Mouse (Mus musculus) kidney, adult 8-10 months (tissue): Measurements from ENCODE around the gene Pard3b.

Source experiments
- DNase-seq, 2 experiments: peaks; one replicate each; pipeline ENCODE4 v3.0.0; 2022

Gene Pard3b

GRCm38 (mm10) chr1:62518621-62519213 lies 880.1 kb downstream of the Pard3b start:
- DNase-seq = no peak

- DNase-seq = no peak
Measured at GRCm38 (mm10) chr1:62521368-62521767, 882.7 kb downstream of the Pard3b start.

- DNase-seq = peak in 1 of 2 experiments; percentile 6
Measured at GRCm38 (mm10) chr1:62522761-62523160, 884.1 kb downstream of the Pard3b start.

- DNase-seq = no peak
Measured at GRCm38 (mm10) chr1:62527788-62528187, 889.2 kb downstream of the Pard3b start.

- no peak for DNase-seq
Measured at GRCm38 (mm10) chr1:62529941-62530340, 891.3 kb downstream of the Pard3b start.

- no peak for DNase-seq
Measured at GRCm38 (mm10) chr1:62532426-62533126, 894.0 kb downstream of the Pard3b start.

GRCm38 (mm10) chr1:62548953-62549352 lies 910.3 kb downstream of the Pard3b start:
- no peak for DNase-seq

- no peak for DNase-seq
Measured at GRCm38 (mm10) chr1:62550546-62550945, 911.9 kb downstream of the Pard3b start.

GRCm38 (mm10) chr1:62551516-62551915 lies 912.9 kb downstream of the Pard3b start:
- no peak for DNase-seq

GRCm38 (mm10) chr1:62555838-62556237 lies 917.2 kb downstream of the Pard3b start:
- no peak for DNase-seq

- DNase-seq = no peak
Measured at GRCm38 (mm10) chr1:62562987-62563386, 924.4 kb downstream of the Pard3b start.

GRCm38 (mm10) chr1:62564245-62565119 lies 925.9 kb downstream of the Pard3b start:
- DNase-seq = no peak

- DNase-seq = no peak
Measured at GRCm38 (mm10) chr1:62565120-62565809, 926.6 kb downstream of the Pard3b start.

- DNase-seq = no peak
Measured at GRCm38 (mm10) chr1:62566596-62566995, 928.0 kb downstream of the Pard3b start.

- DNase-seq = no peak
Measured at GRCm38 (mm10) chr1:62576939-62577590, 938.4 kb downstream of the Pard3b start.

GRCm38 (mm10) chr1:62579024-62579765 lies 940.6 kb downstream of the Pard3b start:
- DNase-seq = no peak

GRCm38 (mm10) chr1:62580314-62580935 lies 941.8 kb downstream of the Pard3b start:
- DNase-seq = no peak

- no peak for DNase-seq
Measured at GRCm38 (mm10) chr1:62582476-62582875, 943.9 kb downstream of the Pard3b start.

GRCm38 (mm10) chr1:62587536-62587935 lies 948.9 kb downstream of the Pard3b start:
- DNase-seq = no peak

GRCm38 (mm10) chr1:62591296-62592031 lies 952.8 kb downstream of the Pard3b start:
- peak; percentile 14 to 19 for DNase-seq
